Mouse (Mus musculus) erythroblast, embryonic 14.5 days (primary cell): Measurements from ENCODE around the gene Ear1.
"Not testable (repeated sequence)": the region's sequence is repeated elsewhere in the genome, so short reads cannot be mapped to it uniquely, and the experiment has no call there.

Experiments used
- GATA1 ChIP-seq: IDR thresholded peaks from 2 replicates; pipeline ENCODE4 v1.6.1; 2012; ENCODE audit warnings: low read length, inconsistent platforms, mixed read lengths
- TAL1 ChIP-seq: IDR thresholded peaks from 3 replicates; pipeline ENCODE4 v1.6.1; 2012; ENCODE audit warnings: low read length, inconsistent platforms, mixed read lengths

DNA sequence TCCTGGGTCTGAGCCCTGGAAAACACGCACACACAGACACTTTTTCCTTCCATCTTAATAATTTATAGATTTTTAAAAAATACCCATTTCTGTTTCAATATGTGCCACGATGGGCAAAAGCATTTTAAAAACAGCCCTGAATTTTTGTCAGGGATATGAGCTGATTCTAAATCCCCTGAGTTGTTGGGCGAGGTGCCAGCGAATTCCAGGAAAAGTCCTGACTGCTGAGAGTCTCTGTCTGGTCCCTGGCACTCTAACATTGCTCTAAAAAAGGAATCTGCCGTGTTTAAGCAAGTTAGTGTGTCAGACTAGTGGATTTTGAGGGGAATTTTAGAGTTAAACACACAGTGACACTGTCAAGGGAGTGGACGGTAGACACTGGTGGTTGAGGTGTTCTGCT lies 15.9 kb downstream of the Ear1 start:
- not testable (repeated sequence) for TF ChIP-seq TAL1, GATA1
